Mouse (Mus musculus): ENCODE results near the gene Tor4a. TPM values are rescaled to one million over a fixed set of nuclear protein-coding genes. Genes with fewer than 3 reads are reported as not detected.
A peak's percentile ranks its signal among the peaks of the same experiment; 100 is the strongest.

Gene Tor4a
- 6.6 and 7.0 TPM in 2 replicates for polyA plus RNA-seq (2016; fragmentation: Nextera tagmentation; extraction: Ambion mirVana)

- peak; percentile 74 for ATAC-seq (ENCODE audit: insufficient number of reproducible peaks, low FRiP score)
- H3K9ac ChIP-seq = peak within 1 kb of the TSS; percentile 59
- peak within 1 kb of the TSS; percentile 40 for H3K4me3 ChIP-seq
- no peaks in the 10 kb centered on the region for H3K9me3 ChIP-seq (replicated peaks)
- H3K4me2 ChIP-seq = peak within 1 kb of the TSS; percentile 72
- H3K27ac ChIP-seq (ENCODE audit: poor library complexity, severe bottlenecking) = peak within 1 kb of the TSS; percentile 62
- peaks cover 28% of the 10 kb centered on the region for H3K36me3 ChIP-seq
- H3K27me3 ChIP-seq (replicated peaks) = peaks cover 17% of the 10 kb centered on the region
- WGBS = 5% methylated on average over 8 of the region's 8 CpGs
- peaks cover 42% of the 10 kb centered on the region for H3K4me1 ChIP-seq (replicated peaks)
Measured at GRCm38 (mm10) chr2:25196172-25196954, at the start of gene Tor4a. Gene Tor4a, minus strand, starts transcription at chr2:25196886.

DNA sequence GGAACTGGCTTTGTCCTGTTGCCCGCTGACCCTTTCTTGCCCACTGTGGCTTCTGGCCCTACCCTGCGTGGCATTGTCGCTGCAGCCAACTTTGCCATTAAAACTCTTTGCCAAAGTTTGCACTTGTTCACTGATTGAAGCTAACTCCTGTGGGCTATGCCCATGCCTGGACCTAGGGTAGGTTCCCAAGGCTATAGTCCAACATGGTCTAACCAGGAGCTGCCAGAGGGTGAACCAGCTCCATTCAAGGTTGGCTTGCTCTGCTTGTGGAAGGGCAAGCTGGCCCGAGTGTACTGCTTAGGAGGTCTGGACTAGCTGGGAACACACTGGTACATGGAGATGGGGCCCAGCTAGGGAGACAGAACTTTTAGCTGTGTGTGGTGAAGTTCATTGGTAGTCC lies 47.5 kb upstream of the Tor4a start:
- Histone ChIP-seq H3K4me3 (no peak overlapping the region), H3K27me3 (replicated peaks) (peaks cover 36% of the 10 kb centered on the region), H3K36me3 (peaks cover 31% of the 10 kb centered on the region), H3K4me1 (replicated peaks) (peaks cover 25% of the 10 kb centered on the region), H3K9me3 (replicated peaks) (no peaks in the 10 kb centered on the region), H3K27ac (ENCODE audit: poor library complexity, severe bottlenecking) (no peak overlapping the region), H3K4me2 (no peak overlapping the region), H3K9ac (no peak overlapping the region)
- WGBS = 85% methylated on average over 4 of the region's 4 CpGs
- ATAC-seq (ENCODE audit: insufficient number of reproducible peaks, low FRiP score) = no peak

DNA sequence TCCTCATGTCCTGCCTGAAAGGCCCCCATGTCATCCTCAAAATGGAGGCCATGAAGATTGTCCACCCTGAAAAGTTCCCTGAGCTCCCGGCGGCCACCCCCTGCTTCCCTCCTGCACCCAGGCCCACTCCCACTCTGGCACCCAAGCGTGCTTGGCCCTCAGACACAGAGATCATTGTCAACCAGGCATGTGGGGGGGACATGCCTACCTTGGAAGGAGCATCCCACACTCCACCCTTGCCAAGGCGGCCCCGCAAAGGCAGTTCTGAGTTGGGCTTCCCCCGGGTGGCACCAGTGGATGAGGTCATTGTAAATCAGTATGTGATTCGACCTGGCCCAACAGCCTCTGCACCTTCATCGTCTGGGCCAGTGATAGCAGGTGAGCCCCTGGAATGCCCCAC lies 46.7 kb upstream of the Tor4a start:
- Histone ChIP-seq H3K27ac (ENCODE audit: poor library complexity, severe bottlenecking) (no peak overlapping the region), H3K4me3 (no peak overlapping the region), H3K36me3 (peaks cover 23% of the 10 kb centered on the region), H3K4me2 (no peak overlapping the region), H3K9me3 (replicated peaks) (no peaks in the 10 kb centered on the region), H3K27me3 (replicated peaks) (peaks cover 41% of the 10 kb centered on the region), H3K4me1 (replicated peaks) (peaks cover 25% of the 10 kb centered on the region), H3K9ac (no peak overlapping the region)
- 75% methylated on average over 8 of the region's 8 CpGs for WGBS
- ATAC-seq (ENCODE audit: insufficient number of reproducible peaks, low FRiP score) = no peak

GRCm38 (mm10) chr2:25242101-25242506 lies 45.4 kb upstream of the Tor4a start, which contains the start of the genes Rnf208 and Cysrt1:
Gene Rnf208, plus strand, starts transcription at chr2:25242255.
Gene Cysrt1, minus strand, starts transcription at chr2:25242452.
- peaks cover 25% of the 10 kb centered on the region for H3K4me1 ChIP-seq (replicated peaks)
- WGBS = under 1% methylated on average over 59 of the region's 59 CpGs
- H3K27ac ChIP-seq (ENCODE audit: poor library complexity, severe bottlenecking) = no peak within 1 kb of the TSS
- H3K9ac ChIP-seq = peak within 1 kb of the TSS; percentile 66
- no peak for ATAC-seq (ENCODE audit: insufficient number of reproducible peaks, low FRiP score)
- H3K9me3 ChIP-seq (replicated peaks) = no peaks in the 10 kb centered on the region
- peak within 1 kb of the TSS; percentile 95 for H3K4me2 ChIP-seq
- peak within 1 kb of the TSS; percentile 60 for H3K4me3 ChIP-seq
- 0 out of 2 replicates have a peak, but pooled peaks cover 12% of the 10 kb centered on the region for H3K36me3 ChIP-seq
- H3K27me3 ChIP-seq (replicated peaks) = peaks cover 41% of the 10 kb centered on the region

DNA sequence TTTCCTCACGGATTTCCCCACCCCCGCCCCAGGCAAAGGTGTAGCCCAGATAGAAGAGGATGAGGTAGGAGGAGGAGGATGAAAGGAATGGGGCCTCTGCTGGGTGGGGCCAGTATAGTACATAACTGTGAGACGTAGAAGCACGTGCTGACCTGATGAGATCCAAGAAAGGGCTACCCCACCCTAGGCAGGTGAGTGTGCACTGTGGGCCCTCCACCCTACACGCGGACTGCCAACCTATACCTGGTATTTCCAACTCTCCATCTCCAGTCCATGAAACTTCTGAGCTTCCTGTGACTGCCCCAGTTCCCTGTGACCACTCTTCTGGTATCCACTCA lies 44.7 kb upstream of the Tor4a start:
- Histone ChIP-seq H3K4me3 (peak overlapping the region; percentile 60), H3K27me3 (replicated peaks) (peaks cover 41% of the 10 kb centered on the region), H3K4me1 (replicated peaks) (peaks cover 25% of the 10 kb centered on the region), H3K36me3 (0 out of 2 replicates have a peak, but pooled peaks cover 12% of the 10 kb centered on the region), H3K27ac (ENCODE audit: poor library complexity, severe bottlenecking) (no peak overlapping the region), H3K9me3 (replicated peaks) (no peaks in the 10 kb centered on the region), H3K9ac (no peak overlapping the region), H3K4me2 (peak overlapping the region; percentile 95)
- WGBS = 22% methylated on average over 6 of the region's 6 CpGs
- no peak for ATAC-seq (ENCODE audit: insufficient number of reproducible peaks, low FRiP score)

GRCm38 (mm10) chr2:25240723-25241437 lies 44.2 kb upstream of the Tor4a start:
- peak overlapping the region; percentile 15; the same call in 1 of the 2 replicates for H3K9ac ChIP-seq

GRCm38 (mm10) chr2:25240310-25240709 lies 43.6 kb upstream of the Tor4a start:
- Histone ChIP-seq H3K4me1 (replicated peaks) (peaks cover 25% of the 10 kb centered on the region), H3K27ac (ENCODE audit: poor library complexity, severe bottlenecking) (no peak overlapping the region), H3K4me2 (peak overlapping the region; percentile 95), H3K4me3 (peak overlapping the region; percentile 60), H3K27me3 (replicated peaks) (peaks cover 50% of the 10 kb centered on the region), H3K36me3 (0 out of 2 replicates have a peak, but pooled peaks cover 2% of the 10 kb centered on the region), H3K9ac (peak overlapping the region; percentile 15; the same call in 1 of the 2 replicates), H3K9me3 (replicated peaks) (no peaks in the 10 kb centered on the region)
- no peak for ATAC-seq (ENCODE audit: insufficient number of reproducible peaks, low FRiP score)
- 54% methylated on average over 8 of the region's 8 CpGs for WGBS

More at GRCm38 (mm10) chr2:25240723-25241437, 44.2 kb upstream of the Tor4a start:
- Histone ChIP-seq H3K27ac (ENCODE audit: poor library complexity, severe bottlenecking) (no peak overlapping the region), H3K4me3 (peak overlapping the region; percentile 60), H3K9me3 (replicated peaks) (no peaks in the 10 kb centered on the region), H3K36me3 (0 out of 2 replicates have a peak, but pooled peaks cover 7% of the 10 kb centered on the region), H3K4me1 (replicated peaks) (peaks cover 25% of the 10 kb centered on the region), H3K4me2 (peak overlapping the region; percentile 95), H3K27me3 (replicated peaks) (peaks cover 46% of the 10 kb centered on the region)
- peak; percentile 66 for ATAC-seq (ENCODE audit: insufficient number of reproducible peaks, low FRiP score)
- WGBS = 1% methylated on average over 29 of the region's 29 CpGs

DNA sequence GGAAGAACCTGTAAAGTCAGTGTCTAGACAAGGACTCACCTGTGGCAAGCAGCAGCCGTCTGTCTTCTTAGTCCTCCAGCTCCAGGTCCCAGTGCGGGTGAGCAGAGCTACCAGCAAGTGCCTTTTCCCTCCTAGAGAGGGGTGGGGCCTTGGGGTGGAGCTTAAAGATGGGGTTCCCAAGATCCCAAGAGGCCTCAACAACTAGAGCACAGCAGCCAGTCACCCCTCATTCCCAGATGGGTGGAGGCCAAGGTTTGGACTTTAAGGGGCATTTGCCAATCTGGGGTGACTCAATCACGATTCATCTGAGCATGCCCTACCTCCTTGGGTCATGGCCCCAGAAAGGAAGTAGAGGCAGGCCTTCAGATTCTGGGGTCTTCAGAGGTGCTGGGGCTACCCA lies 43.1 kb upstream of the Tor4a start:
- Histone ChIP-seq H3K27ac (ENCODE audit: poor library complexity, severe bottlenecking) (no peak overlapping the region), H3K9me3 (replicated peaks) (no peaks in the 10 kb centered on the region), H3K9ac (no peak overlapping the region), H3K36me3 (no peaks in the 10 kb centered on the region), H3K4me3 (no peak overlapping the region), H3K4me1 (replicated peaks) (peaks cover 25% of the 10 kb centered on the region), H3K27me3 (replicated peaks) (peaks cover 56% of the 10 kb centered on the region), H3K4me2 (no peak overlapping the region)
- 80% methylated on average over 3 of the region's 3 CpGs for WGBS
- no peak for ATAC-seq (ENCODE audit: insufficient number of reproducible peaks, low FRiP score)

- Histone ChIP-seq H3K9me3 (replicated peaks) (no peaks in the 10 kb centered on the region), H3K4me1 (replicated peaks) (peaks cover 25% of the 10 kb centered on the region), H3K4me2 (no peak overlapping the region), H3K27me3 (replicated peaks) (peaks cover 62% of the 10 kb centered on the region), H3K36me3 (no peaks in the 10 kb centered on the region), H3K27ac (ENCODE audit: poor library complexity, severe bottlenecking) (no peak overlapping the region), H3K9ac (no peak overlapping the region), H3K4me3 (no peak overlapping the region)
- no peak for ATAC-seq (ENCODE audit: insufficient number of reproducible peaks, low FRiP score)
Measured at GRCm38 (mm10) chr2:25238106-25238505, 41.4 kb upstream of the Tor4a start.

DNA sequence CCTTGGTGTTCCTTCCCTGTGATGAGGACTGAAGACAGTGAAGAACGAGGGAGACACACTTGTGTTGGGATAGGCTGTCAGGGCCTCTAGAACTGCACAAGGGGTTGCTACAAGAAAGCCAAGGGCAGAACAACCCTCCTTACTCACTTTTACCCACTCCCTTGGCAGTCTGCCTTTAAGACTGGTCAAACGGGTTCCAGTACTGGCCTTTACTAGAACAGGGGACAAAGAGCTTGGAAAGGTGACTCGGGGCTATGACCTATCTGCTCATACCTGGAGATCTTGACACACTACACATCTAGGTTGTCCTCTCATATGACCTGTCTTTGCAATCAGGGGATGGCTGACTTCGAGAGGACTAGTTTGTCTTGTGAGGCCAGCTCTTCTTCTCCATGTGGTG lies 40.8 kb upstream of the Tor4a start:
- ATAC-seq (ENCODE audit: insufficient number of reproducible peaks, low FRiP score) = no peak
- Histone ChIP-seq H3K27me3 (replicated peaks) (peaks cover 62% of the 10 kb centered on the region), H3K4me3 (no peak overlapping the region), H3K4me1 (replicated peaks) (peaks cover 21% of the 10 kb centered on the region), H3K4me2 (no peak overlapping the region), H3K9ac (no peak overlapping the region), H3K9me3 (replicated peaks) (no peaks in the 10 kb centered on the region), H3K36me3 (no peaks in the 10 kb centered on the region), H3K27ac (ENCODE audit: poor library complexity, severe bottlenecking) (no peak overlapping the region)
- 54% methylated on average over 4 of the region's 4 CpGs for WGBS

GRCm38 (mm10) chr2:25236614-25237013 lies 39.9 kb upstream of the Tor4a start, which contains the start of gene Rnf224:
Gene Rnf224, minus strand, starts transcription at chr2:25236787.
- WGBS = 23% methylated on average over 8 of the region's 8 CpGs
- no peak within 1 kb of the TSS for H3K4me3 ChIP-seq
- H3K27ac ChIP-seq (ENCODE audit: poor library complexity, severe bottlenecking) = no peak within 1 kb of the TSS
- H3K9ac ChIP-seq = no peak within 1 kb of the TSS
- ATAC-seq (ENCODE audit: insufficient number of reproducible peaks, low FRiP score) = no peak
- no peaks in the 10 kb centered on the region for H3K36me3 ChIP-seq
- H3K9me3 ChIP-seq (replicated peaks) = no peaks in the 10 kb centered on the region
- H3K4me2 ChIP-seq = peak within 1 kb of the TSS; percentile 2; the same call in 1 of the 2 replicates
- H3K4me1 ChIP-seq (replicated peaks) = peaks cover 13% of the 10 kb centered on the region
- H3K27me3 ChIP-seq (replicated peaks) = peaks cover 63% of the 10 kb centered on the region

Data from heart, embryonic 12.5 days (tissue).